ENCODE assay signal across 18 mouse cellular contexts in genomic region chr3:158148998-158149397, GRCm38 (mm10).
DNase-seq lines count a peak whose midpoint lies in the region; ATAC-seq and TF ChIP-seq lines count a peak whose summit lies in the region.
"Had no signal": no experiment of that assay in that cellular context is flagged by ENCODE, and none has a peak within 500 bp of the region (broad histone marks: within the 10 kb centered on the region; RNA-seq: fewer than 3 reads in every experiment).

No protein-coding gene starts in this region.

- no peak for TF ChIP-seq POLR2A in brain, embryonic 14.5 days (IDR thresholded peaks at IDR 0.05; ENCODE audit: borderline replicate concordance, extremely low read depth, insufficient read depth, insufficient read length, poor library complexity, severe bottlenecking)

- peak; percentile 13 for DNase-seq in forebrain, embryonic 14.5 days (ENCODE audit: low spot score)
- DNase-seq in forebrain, postnatal 0 days, result peak; percentile 13
- DNase-seq in forebrain, embryonic 10.5 days (ENCODE audit: extremely low spot score, low spot score), result no peak
- peak; percentile 23 for DNase-seq in brain, embryonic 14.5 days (ENCODE audit: low read depth)
- no peak for DNase-seq in cerebellum, postnatal 4 days (ENCODE audit: low spot score in 2 of 2)
- DNase-seq: adrenal gland, adult 2 months; adrenal gland, postnatal 10 days; adrenal gland, postnatal 25 days; cerebellum, adult 11-12 months; cerebellum, adult 2 months; cerebellum, adult 9-10 months; cerebellum, postnatal 10 days; cerebellum, postnatal 25 days; embryo, embryonic 11 days had no signal

- no peak overlapping the region for H3K4me3 ChIP-seq in forebrain, embryonic 14.5 days (ENCODE audit: low read depth, low read length)
- no peak overlapping the region for H3K4me3 ChIP-seq in forebrain, embryonic 15.5 days
- no peak overlapping the region for H3K4me3 ChIP-seq in forebrain, postnatal 0 days (ENCODE audit: low read depth, low read length)
- no peak overlapping the region for H3K4me3 ChIP-seq in forebrain, embryonic 10.5 days
- H3K4me3 ChIP-seq: embryonic facial prominence, embryonic 13.5 days; embryonic facial prominence, embryonic 15.5 days; erythroblast, embryonic 14.5 days had no signal

- no peak for TF ChIP-seq CTCF in forebrain, postnatal 0 days (IDR thresholded peaks at IDR 0.05; ENCODE audit: low read depth)
- no peak for TF ChIP-seq CTCF in brain, embryonic 14.5 days (IDR thresholded peaks at IDR 0.05; ENCODE audit: borderline replicate concordance, extremely low read depth, insufficient read depth, insufficient read length)

- ATAC-seq in forebrain, embryonic 14.5 days, result no peak
- ATAC-seq in forebrain, embryonic 15.5 days (replicated peaks), result no peak
- no peak for ATAC-seq in forebrain, postnatal 0 days

- H3K4me2 ChIP-seq in forebrain, embryonic 14.5 days (ENCODE audit: low read length), result no peak overlapping the region
- no peak overlapping the region for H3K4me2 ChIP-seq in forebrain, embryonic 15.5 days (replicated peaks)
- no peak overlapping the region for H3K4me2 ChIP-seq in forebrain, postnatal 0 days (ENCODE audit: low read depth)
- H3K4me2 ChIP-seq: embryonic facial prominence, embryonic 13.5 days; embryonic facial prominence, embryonic 15.5 days had no signal

- H3K27ac ChIP-seq in forebrain, embryonic 14.5 days (ENCODE audit: low read depth, low read length), result no peak overlapping the region
- no peak overlapping the region for H3K27ac ChIP-seq in forebrain, embryonic 15.5 days (replicated peaks)
- H3K27ac ChIP-seq in forebrain, postnatal 0 days (ENCODE audit: low read depth, low read length), result no peak overlapping the region
- no peak overlapping the region for H3K27ac ChIP-seq in forebrain, embryonic 10.5 days
- H3K27ac ChIP-seq: embryonic facial prominence, embryonic 13.5 days; embryonic facial prominence, embryonic 15.5 days had no signal

- H3K27me3 ChIP-seq in forebrain, embryonic 14.5 days (replicated peaks; ENCODE audit: control insufficient read depth, insufficient read depth, low read length), result no peaks in the 10 kb centered on the region
- H3K27me3 ChIP-seq in forebrain, embryonic 15.5 days, result no peaks in the 10 kb centered on the region
- no peaks in the 10 kb centered on the region for H3K27me3 ChIP-seq in forebrain, postnatal 0 days (ENCODE audit: insufficient read depth, low read length)
- no peaks in the 10 kb centered on the region for H3K27me3 ChIP-seq in forebrain, embryonic 10.5 days (ENCODE audit: poor library complexity, severe bottlenecking)
- H3K27me3 ChIP-seq: embryonic facial prominence, embryonic 13.5 days; embryonic facial prominence, embryonic 15.5 days had no signal

- no peaks in the 10 kb centered on the region for H3K4me1 ChIP-seq in forebrain, embryonic 14.5 days (ENCODE audit: control insufficient read depth, insufficient read depth, low read length)
- no peaks in the 10 kb centered on the region for H3K4me1 ChIP-seq in forebrain, embryonic 15.5 days
- no peaks in the 10 kb centered on the region for H3K4me1 ChIP-seq in forebrain, postnatal 0 days (ENCODE audit: insufficient read depth)
- H3K4me1 ChIP-seq in forebrain, embryonic 10.5 days, result no peaks in the 10 kb centered on the region
- H3K4me1 ChIP-seq: embryonic facial prominence, embryonic 15.5 days had no signal

- 82% methylated on average over 1 of the region's 1 CpGs for WGBS in forebrain, embryonic 14.5 days
- 73% methylated on average over 1 of the region's 1 CpGs for WGBS in forebrain, embryonic 15.5 days
- 73% methylated on average over 1 of the region's 1 CpGs for WGBS in forebrain, postnatal 0 days
- 89% methylated on average over 1 of the region's 1 CpGs for WGBS in forebrain, embryonic 10.5 days

- H3K36me3 ChIP-seq in forebrain, embryonic 14.5 days (ENCODE audit: control insufficient read depth, insufficient read depth, low read length), result no peaks in the 10 kb centered on the region
- 0 out of 2 replicates have a peak, but pooled peaks cover 3% of the 10 kb centered on the region for H3K36me3 ChIP-seq in forebrain, embryonic 15.5 days
- H3K36me3 ChIP-seq in forebrain, postnatal 0 days (ENCODE audit: insufficient read depth), result peaks cover 11% of the 10 kb centered on the region; the same call in 1 of the 2 replicates
- no peaks in the 10 kb centered on the region for H3K36me3 ChIP-seq in forebrain, embryonic 10.5 days (replicated peaks)
- H3K36me3 ChIP-seq: embryonic facial prominence, embryonic 13.5 days; embryonic facial prominence, embryonic 15.5 days had no signal

- no peaks in the 10 kb centered on the region for H3K9me3 ChIP-seq in forebrain, embryonic 14.5 days (replicated peaks; ENCODE audit: control insufficient read depth, low read length)
- no peaks in the 10 kb centered on the region for H3K9me3 ChIP-seq in forebrain, embryonic 15.5 days
- no peaks in the 10 kb centered on the region for H3K9me3 ChIP-seq in forebrain, postnatal 0 days (ENCODE audit: low read length)
- no peaks in the 10 kb centered on the region for H3K9me3 ChIP-seq in forebrain, embryonic 10.5 days
- H3K9me3 ChIP-seq: embryonic facial prominence, embryonic 13.5 days; embryonic facial prominence, embryonic 15.5 days had no signal

- no peak overlapping the region for H3K9ac ChIP-seq in forebrain, embryonic 14.5 days (ENCODE audit: low read length)
- H3K9ac ChIP-seq in forebrain, embryonic 15.5 days (replicated peaks), result no peak overlapping the region
- no peak overlapping the region for H3K9ac ChIP-seq in forebrain, postnatal 0 days
- H3K9ac ChIP-seq: embryonic facial prominence, embryonic 13.5 days; embryonic facial prominence, embryonic 15.5 days had no signal

Comparison
In these comparisons a context has a peak if more than half of its experiments do, and no peak if none do; other contexts are left out.
1. DNase-seq: peak in forebrain, embryonic 14.5 days (single experiment), forebrain, postnatal 0 days (single experiment) and brain, embryonic 14.5 days (single experiment); none in forebrain, embryonic 10.5 days (single experiment) and cerebellum, postnatal 4 days (0 of 2).